8 mouse cellular contexts compared by ENCODE assay signal in the genomic region with DNA sequence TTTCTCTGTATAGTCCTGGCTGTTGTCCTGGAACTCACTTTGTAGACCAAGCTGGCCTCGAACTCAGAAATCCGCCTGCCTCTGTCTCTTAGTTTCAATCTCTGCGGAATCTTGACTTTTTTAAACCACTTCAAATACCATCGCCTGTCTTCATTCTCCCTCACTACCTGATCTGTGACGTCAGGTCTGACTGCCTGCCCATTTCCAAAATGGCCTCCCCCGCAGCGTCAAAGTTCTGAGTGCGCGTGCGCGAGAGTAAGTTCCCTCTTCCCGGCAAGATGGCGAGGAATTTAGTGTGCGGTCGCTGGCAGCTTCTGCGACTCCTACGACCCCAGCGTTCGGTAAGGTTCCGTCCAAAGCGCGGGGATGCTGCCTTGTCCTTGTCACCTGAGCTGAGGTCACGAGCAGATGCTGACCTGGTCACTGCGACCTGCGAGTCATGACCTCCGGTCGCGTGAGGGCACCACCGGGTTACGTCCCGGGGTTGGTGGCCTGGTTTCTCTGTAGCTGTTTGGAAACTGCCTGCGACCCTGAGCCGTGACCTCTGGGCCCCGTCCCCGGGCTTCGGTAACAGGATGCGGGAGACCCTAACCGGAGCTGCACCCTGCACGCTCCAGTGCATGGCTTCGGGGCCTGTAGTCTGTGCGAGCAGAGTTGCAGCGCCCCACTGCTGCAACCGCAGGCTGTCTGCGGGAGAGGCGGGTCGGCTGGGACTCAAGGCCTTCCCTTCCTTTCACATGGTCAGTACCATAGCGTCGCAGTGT. TPM values are rescaled to one million over a fixed set of nuclear protein-coding genes. Genes with fewer than 3 reads are reported as not detected.
DNase-seq lines count a peak whose midpoint lies in the region; ATAC-seq and TF ChIP-seq lines count a peak whose summit lies in the region.

TSS of gene Oxa1l (plus strand) at position 258 of the 764 bp plus-strand sequence.

- peak within 1 kb of the TSS; percentile 93 for H3K4me3 ChIP-seq in embryonic facial prominence, embryonic 13.5 days
- H3K4me3 ChIP-seq in heart, adult 2 months = peak within 1 kb of the TSS; percentile 96
- H3K4me3 ChIP-seq in limb, embryonic 13.5 days = peak within 1 kb of the TSS; percentile 82
- H3K4me3 ChIP-seq in midbrain, embryonic 16.5 days (ENCODE audit: low read depth, low read length) = peak within 1 kb of the TSS; percentile 58

- TF ChIP-seq EP300 in heart, adult 2 months (IDR thresholded peaks at IDR 0.05; ENCODE audit: insufficient read depth, low read depth, low read length) = peak; percentile 73

- peak; percentile 91 for TF ChIP-seq POLR2A in heart, adult 2 months (IDR thresholded peaks at IDR 0.05; ENCODE audit: insufficient read depth, low read depth, low read length)

- peak within 1 kb of the TSS; percentile 83 for H3K27ac ChIP-seq in embryonic facial prominence, embryonic 13.5 days
- peak within 1 kb of the TSS; percentile 98 for H3K27ac ChIP-seq in heart, adult 2 months
- peak within 1 kb of the TSS; percentile 84 for H3K27ac ChIP-seq in limb, embryonic 13.5 days
- peak within 1 kb of the TSS; percentile 73 for H3K27ac ChIP-seq in midbrain, embryonic 16.5 days (ENCODE audit: low read length)

- H3K4me2 ChIP-seq in embryonic facial prominence, embryonic 13.5 days = peak within 1 kb of the TSS; percentile 66
- peak within 1 kb of the TSS; percentile 79 for H3K4me2 ChIP-seq in limb, embryonic 13.5 days (replicated peaks)
- peak within 1 kb of the TSS; percentile 68 for H3K4me2 ChIP-seq in midbrain, embryonic 16.5 days (ENCODE audit: low read length)

- peaks cover 13% of the 10 kb centered on the region for H3K4me1 ChIP-seq in embryonic facial prominence, embryonic 13.5 days
- H3K4me1 ChIP-seq in heart, adult 2 months (ENCODE audit: control insufficient read depth, insufficient read depth, low read length) = peaks cover 3% of the 10 kb centered on the region
- H3K4me1 ChIP-seq in limb, embryonic 13.5 days = peaks cover 12% of the 10 kb centered on the region
- peaks cover 16% of the 10 kb centered on the region for H3K4me1 ChIP-seq in midbrain, embryonic 16.5 days (ENCODE audit: control insufficient read depth, insufficient read depth, low read length)

- peak; percentile 92 for DNase-seq in 3134 (ENCODE audit: extremely low read depth, insufficient read length, low spot score)
- peak; percentile 95 to 97 for DNase-seq in adrenal gland, postnatal 36 days
- peak; percentile 93 to 98 for DNase-seq in heart, adult 2 months
- DNase-seq in kidney, adult 8-10 months = peak; percentile 95
- peak; percentile 97 to 99 for DNase-seq in spleen, postnatal 10 days (ENCODE audit: low spot score in 2 of 2)

- intact Hi-C loops in heart, adult 2 months (cut with DNase I) = loop anchor here (2.0 to 5.0 kb wide), 3 partner anchors 52 to 108 kb away; partner anchors contain the start of gene Mrpl52

- TF ChIP-seq CTCF in heart, adult 2 months (IDR thresholded peaks at IDR 0.05) = peak; percentile 44

- WGBS in embryonic facial prominence, embryonic 13.5 days = under 1% methylated on average over 48 of the region's 48 CpGs
- under 1% methylated on average over 48 of the region's 48 CpGs for WGBS in heart, adult 2 months
- under 1% methylated on average over 48 of the region's 48 CpGs for WGBS in limb, embryonic 13.5 days
- WGBS in midbrain, embryonic 16.5 days = under 1% methylated on average over 48 of the region's 48 CpGs

- H3K36me3 ChIP-seq in embryonic facial prominence, embryonic 13.5 days = peaks cover 29% of the 10 kb centered on the region
- peaks cover 6% of the 10 kb centered on the region; the same call in 1 of the 2 replicates for H3K36me3 ChIP-seq in heart, adult 2 months (ENCODE audit: control insufficient read depth, insufficient read depth, low read length)
- peaks cover 31% of the 10 kb centered on the region for H3K36me3 ChIP-seq in limb, embryonic 13.5 days
- peaks cover 6% of the 10 kb centered on the region for H3K36me3 ChIP-seq in midbrain, embryonic 16.5 days (ENCODE audit: control insufficient read depth, insufficient read depth, low read length)

- no peaks in the 10 kb centered on the region for H3K27me3 ChIP-seq in embryonic facial prominence, embryonic 13.5 days
- no peaks in the 10 kb centered on the region for H3K27me3 ChIP-seq in heart, adult 2 months (ENCODE audit: control insufficient read depth, insufficient read depth, low read length)
- H3K27me3 ChIP-seq in limb, embryonic 13.5 days = no peaks in the 10 kb centered on the region
- no peaks in the 10 kb centered on the region for H3K27me3 ChIP-seq in midbrain, embryonic 16.5 days (ENCODE audit: control insufficient read depth, insufficient read depth, low read depth, low read length)

- H3K9me3 ChIP-seq in embryonic facial prominence, embryonic 13.5 days = no peaks in the 10 kb centered on the region
- no peaks in the 10 kb centered on the region for H3K9me3 ChIP-seq in limb, embryonic 13.5 days
- H3K9me3 ChIP-seq in midbrain, embryonic 16.5 days (replicated peaks; ENCODE audit: control insufficient read depth, low read length, poor library complexity, severe bottlenecking) = no peaks in the 10 kb centered on the region

- H3K9ac ChIP-seq in embryonic facial prominence, embryonic 13.5 days = peak within 1 kb of the TSS; percentile 97
- peak within 1 kb of the TSS; percentile 91 for H3K9ac ChIP-seq in heart, adult 2 months (ENCODE audit: low read depth, low read length)
- peak within 1 kb of the TSS; percentile 93 for H3K9ac ChIP-seq in limb, embryonic 13.5 days
- peak within 1 kb of the TSS; percentile 87 for H3K9ac ChIP-seq in midbrain, embryonic 16.5 days (ENCODE audit: low read depth, low read length)

- H3K79me2 ChIP-seq in heart, adult 2 months (replicated peaks; ENCODE audit: control insufficient read depth, insufficient read depth, low read length) = no peaks in the 10 kb centered on the region; the same call in 1 of the 2 replicates

- peak; percentile 84 for ATAC-seq in embryonic facial prominence, embryonic 13.5 days (ENCODE audit: insufficient number of reproducible peaks, insufficient read depth, low FRiP score, low TSS enrichment, low read depth)
- peak; percentile 90 for ATAC-seq in limb, embryonic 13.5 days (ENCODE audit: low FRiP score, low read depth)
- ATAC-seq in midbrain, embryonic 16.5 days = peak; percentile 95

RNA-seq across cellular contexts. Expression of gene Oxa1l, which starts in this region (rescaled TPM):
- total RNA-seq in adrenal gland, postnatal 36 days (2021) = 100 to 1,000 TPM in 1 of 2 experiments, 10 to 100 TPM in 1; 81.8 to 102 TPM
- polyA plus RNA-seq in embryonic facial prominence, embryonic 13.5 days (2015; fragmentation: Nextera tagmentation; extraction: Ambion mirVana) = 49.4 and 53.3 TPM in 2 replicates
- 10 to 100 TPM; 78.5 to 88.0 TPM for total RNA-seq in heart, adult 2 months (2021)
- 190 and 205 TPM in 2 replicates for polyA plus RNA-seq in heart, adult 2 months (2012; rRNA removed)
- polyA plus RNA-seq in limb, embryonic 13.5 days (2015; fragmentation: Nextera tagmentation; extraction: Ambion mirVana) = 44.0 and 47.0 TPM in 2 replicates
- 51.8 and 53.1 TPM in 2 replicates for polyA plus RNA-seq in midbrain, embryonic 16.5 days (2015; fragmentation: Nextera tagmentation; extraction: Ambion mirVana)

Comparison
In these comparisons a context has a peak if more than half of its experiments do, and no peak if none do; other contexts are left out.
1. Peak in every context shown above with its lines: DNase-seq, ATAC-seq, H3K4me3 ChIP-seq and H3K27ac ChIP-seq.